Mouse (Mus musculus) frontal cortex, postnatal 36 days (tissue): Measurements from ENCODE around the gene Nptn.

Experiments
- DNase-seq, 2 experiments: peaks; one replicate each; pipeline ENCODE4 v3.0.0; 2022; ENCODE audit warnings: low spot score in 2 of 2

Nptn gene

DNA sequence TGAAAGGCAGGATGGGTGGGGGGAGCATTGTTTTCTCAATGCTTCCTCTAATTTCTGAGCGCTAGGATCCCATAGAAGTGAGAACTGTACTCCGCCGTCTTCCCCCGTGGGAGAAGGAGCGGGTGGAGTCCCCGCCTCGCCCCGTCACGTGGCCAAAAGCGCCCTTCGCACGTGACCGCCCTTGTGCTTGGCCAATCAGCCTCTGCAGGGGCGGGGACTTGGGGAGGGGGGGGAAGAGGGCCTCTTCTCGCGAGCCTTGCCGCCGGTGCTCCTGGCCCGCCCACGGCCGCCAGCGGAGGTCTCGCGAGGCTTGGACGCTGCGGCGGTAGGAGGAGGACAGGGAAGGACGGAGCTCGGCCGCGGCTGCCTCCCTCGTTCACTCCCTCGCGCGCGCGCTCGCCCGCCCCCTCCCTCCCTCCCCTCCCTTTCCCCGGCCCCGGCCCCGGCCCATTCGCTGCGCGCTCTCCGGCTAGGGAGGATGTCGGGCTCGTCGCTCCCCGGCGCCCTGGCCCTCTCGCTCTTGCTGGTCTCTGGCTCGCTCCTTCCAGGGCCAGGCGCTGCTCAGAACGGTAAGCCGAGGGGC is at the start of gene Nptn:
Gene Nptn, plus strand, starts transcription at position 283 of the 583 bp plus-strand sequence.
- peak; percentile 95 to 96 for DNase-seq

DNA sequence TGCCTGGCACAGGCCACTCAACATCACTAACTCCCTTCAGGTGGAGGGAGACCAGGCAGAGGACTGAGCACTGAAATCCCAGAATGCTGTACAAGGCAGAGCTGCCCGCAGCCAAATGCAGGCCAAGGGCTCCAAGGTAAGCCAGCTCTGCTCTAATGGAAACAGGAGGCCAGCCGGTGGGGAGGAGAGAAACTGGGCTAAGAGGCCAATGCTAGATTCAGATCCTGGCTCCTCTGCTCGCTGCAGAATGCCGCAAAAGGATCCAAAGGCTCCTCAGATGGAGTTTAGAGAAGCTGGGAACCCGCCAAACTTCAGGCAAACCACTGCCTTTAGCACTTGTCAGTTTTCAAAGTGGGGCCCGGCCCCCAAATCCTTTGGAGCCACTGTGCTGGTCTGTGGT is 48.7 kb upstream of the Nptn start:
- DNase-seq, result no peak

DNA sequence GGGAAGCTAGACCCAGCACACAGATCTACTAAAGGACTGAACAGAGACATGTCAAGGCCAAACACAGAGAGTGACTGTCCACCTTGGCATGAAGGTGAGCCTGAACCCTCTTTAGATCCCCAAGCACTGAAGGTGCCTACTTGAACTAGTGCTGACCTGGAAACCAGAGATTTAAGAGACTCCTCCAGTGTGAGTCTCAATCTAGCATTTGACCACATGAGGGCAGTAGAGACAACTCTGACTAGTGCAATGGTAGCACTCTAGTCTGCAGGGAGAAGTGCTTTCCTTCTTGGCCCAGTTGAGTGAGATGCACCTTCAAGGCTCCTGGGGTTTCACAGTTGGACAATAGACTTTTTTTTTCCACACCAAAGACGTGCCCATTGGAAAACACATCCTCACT is 47.3 kb upstream of the Nptn start:
- peak in 1 of 2 experiments; percentile 74 for DNase-seq

DNA sequence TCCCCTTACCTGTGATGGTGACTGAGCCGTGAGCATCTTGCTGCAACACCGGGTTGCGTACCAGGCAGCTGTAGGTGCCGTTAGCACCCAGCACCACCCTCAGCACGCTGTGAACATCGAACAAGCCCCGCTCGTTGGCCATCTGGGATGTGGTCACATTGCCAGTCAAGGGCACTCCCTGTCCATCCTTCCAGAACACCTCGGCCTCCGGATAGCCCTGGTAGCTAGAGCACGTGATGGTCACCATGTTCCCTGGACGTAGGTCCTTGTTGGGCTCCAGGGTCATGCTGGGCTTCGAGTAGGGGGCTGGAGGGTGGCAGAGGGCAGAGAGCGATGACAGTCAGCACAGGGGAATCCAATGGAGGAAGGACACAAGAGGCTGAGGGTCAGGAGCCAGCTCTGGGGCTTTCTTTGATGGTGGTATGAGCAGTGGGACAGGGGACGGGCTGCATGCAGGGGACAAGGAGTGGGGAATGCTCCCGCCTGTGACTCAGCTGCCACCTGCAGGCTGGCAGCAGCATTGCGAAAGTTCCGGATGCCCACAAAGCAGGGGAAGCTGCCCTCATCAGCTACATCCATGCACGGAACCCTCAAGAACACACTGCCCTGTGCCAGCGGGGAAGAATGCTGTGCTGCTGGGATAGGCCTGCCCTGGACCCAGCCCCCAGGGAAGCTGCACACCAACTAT is 46.4 kb upstream of the Nptn start:
- DNase-seq, result no peak

DNA sequence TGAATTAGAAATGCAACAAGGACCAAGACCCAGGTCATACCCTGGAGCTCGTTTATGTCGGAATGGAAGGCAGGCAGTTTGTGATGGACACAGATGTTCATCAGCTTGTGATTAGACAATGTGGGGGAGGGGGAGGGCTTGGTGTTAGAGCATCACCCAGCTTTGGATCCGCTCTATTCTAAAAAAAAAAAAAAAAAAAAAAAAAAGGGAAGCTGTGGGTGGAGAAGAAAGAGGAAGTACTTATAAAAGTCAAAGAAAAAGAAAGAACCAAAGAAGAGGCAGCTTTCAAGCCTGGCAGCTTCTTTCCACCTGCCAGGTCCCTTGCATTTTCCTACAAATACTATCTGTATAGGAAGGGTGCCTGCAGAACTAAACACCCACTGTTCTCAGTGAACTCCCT is 44.3 kb upstream of the Nptn start:
- DNase-seq, result no peak

DNA sequence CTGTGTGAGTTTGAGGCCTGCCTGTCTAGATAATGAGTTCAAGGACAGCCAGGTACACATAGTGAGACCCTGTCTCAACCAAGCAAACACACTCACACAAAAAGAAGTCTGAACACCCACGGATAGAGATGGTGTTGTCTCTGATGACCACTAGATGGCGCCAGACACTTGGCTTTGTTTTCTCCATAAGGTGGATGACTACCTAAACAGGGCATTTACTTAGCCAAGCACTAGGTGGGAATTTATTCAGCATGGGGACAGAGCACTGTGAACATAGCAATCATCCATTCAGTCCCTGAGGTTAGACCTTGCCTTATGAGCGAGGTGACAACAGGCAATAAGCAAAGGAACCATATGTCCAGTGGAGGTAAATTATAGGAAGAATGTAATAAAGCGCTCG is 42.2 kb upstream of the Nptn start:
- DNase-seq, result peak in 1 of 2 experiments; percentile 64

DNA sequence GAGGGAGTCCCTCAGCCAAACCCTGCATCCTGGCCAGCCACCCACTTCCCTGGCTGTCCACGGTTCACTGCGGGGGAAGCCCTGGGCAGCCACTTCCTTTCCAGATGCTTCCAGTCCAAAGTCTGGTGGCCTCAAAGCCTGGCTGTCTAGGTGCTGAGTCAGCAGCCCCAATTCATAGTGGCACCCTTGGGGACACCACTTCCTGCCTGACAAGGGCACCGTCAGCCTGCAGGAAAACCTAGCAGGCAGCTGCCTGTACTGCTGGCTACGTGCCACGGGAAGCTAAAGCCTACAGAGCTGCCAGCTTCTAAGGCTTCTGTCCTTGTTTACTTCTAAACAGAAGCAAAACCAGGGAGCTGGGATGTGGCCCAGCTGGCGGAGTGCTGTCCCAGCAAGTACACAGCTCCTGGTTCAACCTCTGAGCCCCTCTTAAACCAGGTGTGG is 40.1 kb upstream of the Nptn start:
- peak; percentile 63 to 69 for DNase-seq

DNA sequence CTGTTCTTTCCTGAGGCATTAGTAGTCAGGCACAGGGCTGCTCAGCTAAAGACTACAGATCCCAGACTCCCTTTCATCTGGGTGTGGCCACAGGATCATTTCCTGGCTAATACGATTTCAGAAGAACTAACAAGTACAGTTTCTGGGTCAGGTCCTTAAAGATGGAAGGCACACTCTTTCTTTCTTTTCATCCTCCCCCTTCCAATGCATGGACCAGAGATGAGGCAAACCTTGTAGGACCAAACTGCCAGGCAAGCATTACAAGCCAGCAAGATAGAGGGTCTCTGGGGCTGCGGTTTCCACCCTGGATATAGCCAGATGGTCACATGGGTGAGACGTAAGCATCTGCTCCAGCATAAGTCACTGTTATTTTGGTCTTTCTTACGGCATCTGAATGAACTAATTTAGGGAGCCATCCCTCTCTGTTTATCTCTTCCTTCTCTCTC is 37.1 kb upstream of the Nptn start:
- DNase-seq, result peak; percentile 50 to 70

DNA sequence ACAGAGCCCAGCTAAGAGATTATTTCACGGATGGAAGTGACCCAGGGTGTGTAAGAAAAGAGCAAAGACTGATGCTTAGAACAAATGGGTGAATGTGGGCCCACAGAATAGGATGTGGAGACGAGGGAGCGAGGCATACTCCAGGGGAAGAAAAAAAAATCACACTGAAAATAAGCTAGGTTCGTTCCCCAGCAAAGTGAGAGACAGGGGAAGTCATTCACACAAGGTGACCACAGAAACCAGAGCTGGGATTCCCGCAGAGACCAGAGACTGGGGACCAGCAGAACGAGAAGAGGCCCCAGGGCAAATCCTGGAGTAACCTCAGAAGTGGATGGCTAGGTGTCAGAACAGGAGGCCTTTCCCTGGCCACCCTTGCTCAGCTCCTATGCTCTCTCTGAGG is 36.6 kb upstream of the Nptn start:
- no peak for DNase-seq

DNA sequence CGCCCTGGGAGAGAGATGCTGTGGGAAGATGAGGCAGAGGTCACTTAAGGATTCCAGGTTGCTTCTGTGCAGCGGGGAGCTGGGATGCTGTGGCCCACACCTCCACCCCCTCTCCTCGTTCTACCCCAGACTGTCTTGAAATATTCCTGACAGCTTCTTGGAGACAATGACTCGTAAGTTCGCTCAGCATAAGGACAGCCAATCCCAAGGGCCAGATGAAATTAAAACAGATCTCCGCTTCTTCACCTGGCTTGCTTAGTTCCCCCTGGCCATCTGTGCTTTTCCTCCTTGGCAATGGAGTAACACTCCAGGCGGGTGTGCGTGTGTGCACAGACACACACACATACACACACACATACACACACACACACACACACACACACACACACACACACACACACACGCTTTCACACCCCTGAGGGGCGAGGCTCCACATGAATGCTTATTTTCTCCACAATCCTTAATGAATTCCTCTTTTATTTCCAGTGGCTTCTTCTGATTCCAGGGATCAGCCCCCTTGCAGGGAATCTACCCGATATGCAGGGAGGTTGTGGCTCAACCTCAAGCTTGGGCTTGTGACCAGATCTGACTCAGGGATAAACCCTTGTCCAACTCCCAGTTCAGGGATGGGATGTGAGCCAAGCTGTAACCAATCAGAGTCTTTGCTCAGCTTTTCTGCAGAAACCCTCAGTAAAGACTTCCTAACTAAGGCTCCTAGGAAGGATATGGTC is 35.2 kb upstream of the Nptn start:
- peak; percentile 51 to 73 for DNase-seq

DNA sequence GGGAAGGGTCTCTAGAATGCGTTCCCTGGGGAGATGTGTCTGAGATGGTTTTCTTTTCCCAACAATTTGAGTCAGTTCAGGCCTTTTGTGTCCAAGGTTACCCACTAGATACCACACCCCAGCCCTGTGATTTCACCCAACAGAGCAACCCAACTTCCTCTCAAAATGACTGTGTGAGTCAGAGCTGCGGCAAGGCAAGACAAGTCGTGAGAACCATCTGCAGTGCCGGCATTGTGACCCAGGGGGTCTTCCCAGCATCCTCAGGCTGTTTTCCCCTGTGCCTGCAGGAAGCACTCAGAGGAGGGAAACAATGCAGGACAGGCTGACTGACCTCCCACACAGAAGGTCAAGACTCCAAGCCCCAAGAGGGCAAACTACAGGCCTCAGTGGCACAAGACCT is 33.1 kb upstream of the Nptn start:
- DNase-seq, result no peak

DNA sequence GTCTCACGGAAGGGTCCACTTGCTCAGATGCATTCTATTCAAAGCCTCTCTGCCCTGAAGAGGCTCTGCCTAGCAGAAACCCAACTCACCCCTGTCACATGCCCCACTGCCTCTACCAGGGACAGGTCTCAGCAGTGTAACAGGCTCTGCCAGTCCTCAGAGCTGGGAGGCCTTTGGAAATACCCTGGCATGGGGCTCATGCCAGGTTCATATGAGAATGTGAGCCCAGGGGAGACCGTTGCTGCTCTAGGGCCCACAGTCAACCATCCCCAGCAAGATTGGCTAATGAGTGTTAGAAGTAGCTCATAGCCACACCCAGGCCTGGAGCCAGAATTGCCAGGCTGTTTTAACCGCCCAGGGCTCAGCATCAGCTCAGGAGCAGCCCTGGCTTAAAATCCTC is 32.3 kb upstream of the Nptn start:
- no peak for DNase-seq

DNA sequence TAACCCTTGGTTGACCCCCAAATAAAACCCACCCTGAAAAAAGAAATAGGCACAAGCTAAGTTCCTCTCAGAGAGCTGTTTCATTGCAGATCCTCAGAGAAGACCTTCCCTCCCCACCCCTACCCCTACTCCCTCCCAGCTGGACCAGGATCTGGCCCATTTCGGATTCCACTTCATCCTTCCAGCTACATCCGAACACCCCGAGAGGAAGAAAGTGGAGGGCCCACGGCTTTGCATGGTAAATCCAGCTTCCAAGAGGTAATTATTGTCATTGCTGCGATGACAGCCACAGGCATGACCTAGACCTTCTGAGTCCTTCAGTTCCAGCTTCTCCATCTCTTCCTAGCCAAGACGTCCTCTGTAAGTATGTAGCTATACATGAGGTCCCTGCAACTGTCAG is 31.1 kb upstream of the Nptn start:
- no peak for DNase-seq

DNA sequence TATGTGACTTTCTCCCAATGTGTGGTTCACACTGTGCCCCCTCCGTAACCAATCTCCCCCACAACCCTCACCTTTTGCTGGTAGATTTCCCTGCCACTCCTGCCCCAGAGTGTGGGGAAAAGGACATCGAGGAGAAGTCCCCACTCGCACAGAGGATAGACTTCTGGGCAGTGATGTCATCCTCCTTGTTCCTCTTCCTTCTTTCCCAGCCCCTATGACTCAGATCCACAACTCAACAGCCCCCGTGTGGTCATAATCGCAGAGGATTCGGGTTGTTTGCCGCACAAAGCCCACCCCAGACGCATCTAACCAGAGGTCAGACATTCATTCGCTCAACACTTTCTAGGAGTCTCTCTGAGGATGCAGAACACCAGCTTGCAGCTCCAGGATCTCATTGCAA is 30.0 kb upstream of the Nptn start:
- DNase-seq, result no peak

DNA sequence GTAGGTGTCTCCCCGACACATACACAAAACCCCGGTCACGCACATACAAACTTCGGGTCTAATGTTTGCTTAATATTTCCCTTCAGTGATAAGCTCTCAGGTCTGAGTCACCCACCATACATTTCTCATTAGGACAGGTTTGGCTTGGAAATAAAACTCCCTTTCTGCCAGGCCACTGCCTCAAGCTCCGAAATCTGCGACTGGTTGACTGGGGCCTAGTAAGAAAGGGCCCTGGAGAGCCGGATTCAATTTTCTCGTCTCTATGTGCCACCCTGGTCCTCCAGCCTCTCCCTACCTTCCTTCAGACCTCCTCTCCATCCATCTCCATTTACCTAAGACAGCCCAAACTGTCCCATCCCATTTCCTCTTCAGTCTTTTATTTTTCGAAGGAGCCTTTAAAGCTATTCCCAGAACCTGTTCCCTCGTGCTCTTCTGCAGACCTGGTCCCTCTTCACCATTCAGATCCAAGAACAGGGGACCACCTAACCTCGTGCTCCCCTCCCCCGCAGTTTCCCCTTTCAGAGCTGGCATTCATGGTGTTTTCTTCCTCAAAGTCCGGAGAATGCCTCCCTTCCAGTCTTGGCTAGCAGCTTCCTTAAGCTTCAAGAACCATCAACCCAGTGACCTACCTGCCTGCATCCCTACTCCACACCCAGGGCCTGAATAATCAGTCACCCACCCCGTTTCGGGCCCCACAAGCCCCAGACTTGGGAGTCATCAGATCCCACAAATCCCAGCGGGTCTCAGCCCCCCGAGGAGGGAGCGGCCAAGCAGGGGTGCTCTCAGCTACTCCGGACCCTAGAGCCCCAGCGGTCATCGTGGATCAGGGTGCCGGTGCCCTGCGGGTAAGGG is 27.8 kb upstream of the Nptn start:
- peak; percentile 28 to 43 for DNase-seq

DNA sequence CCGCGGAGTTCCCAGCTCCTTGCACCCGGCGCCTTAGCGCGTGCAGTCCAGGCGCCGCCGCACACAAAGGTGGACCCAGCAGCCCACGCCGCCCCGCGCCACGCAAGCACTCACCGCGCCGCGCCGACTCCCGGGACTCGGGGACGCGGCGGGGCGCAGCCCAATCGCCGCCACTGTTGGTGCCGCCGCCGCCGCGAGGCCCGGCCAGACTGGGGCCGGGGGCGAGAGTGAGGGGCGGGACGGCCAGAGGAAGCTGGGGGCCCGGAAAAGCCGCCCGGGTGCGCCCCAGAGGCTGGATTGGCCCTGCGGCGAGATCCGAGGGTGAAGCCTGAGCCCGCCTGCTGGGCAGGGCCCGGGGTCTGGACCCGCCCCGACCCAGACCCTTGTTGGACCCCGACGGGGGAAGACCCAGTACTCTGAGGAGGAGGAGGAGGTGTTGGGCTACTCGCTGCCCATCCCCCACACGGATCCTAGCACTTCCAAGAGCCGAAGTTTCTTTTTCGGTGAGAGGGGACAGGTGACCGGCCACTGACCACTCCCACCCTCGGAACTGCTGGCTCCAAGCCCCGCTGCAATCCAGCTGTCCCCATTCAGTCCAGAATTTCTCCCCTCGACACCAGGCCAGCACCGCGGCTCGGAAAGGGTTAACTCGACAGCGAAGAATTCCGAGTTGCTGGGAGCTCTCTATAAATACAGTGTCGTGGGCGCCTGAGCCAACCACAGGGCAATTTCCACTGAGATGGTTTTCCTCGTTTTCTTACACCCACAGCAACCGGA is 26.9 kb upstream of the Nptn start, which contains the start of gene Cd276:
Gene Cd276, minus strand, starts transcription at position 530 of the 777 bp plus-strand sequence.
- peak; percentile 78 to 86 for DNase-seq

DNA sequence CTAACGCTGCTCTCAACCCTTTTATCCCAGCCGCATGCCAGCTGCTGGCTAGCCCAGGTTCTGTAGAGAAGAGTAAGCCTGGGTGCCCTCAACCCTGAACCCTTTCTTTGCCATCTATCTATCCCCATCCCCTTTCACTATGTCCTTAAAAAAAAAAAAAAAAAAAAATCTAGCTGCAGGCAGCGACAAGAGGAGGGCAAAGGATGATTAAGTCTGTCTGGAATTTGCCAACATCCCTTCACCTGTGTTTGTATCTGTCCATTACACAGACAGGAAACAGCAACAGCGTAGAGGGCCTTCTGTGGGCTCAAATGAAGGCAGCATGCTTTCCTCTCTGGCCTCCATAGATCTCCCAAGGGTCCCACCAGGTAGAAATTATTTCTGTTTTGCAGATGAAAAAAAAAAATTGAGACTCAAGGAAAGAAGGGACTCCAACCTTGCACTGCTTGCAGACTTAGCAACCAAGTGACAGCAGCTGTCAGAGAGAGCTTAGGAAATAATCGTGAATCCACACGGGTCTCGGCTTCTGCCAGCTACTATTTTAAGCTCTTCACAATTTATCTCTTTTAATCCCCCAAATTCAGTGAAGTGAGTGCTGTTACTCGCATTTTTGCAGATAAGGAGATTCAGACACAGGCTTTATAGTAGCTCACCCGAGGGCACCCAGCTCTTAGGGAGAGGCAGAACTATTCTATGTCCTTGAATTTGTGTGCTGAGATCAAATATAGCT is 26.2 kb upstream of the Nptn start:
- no peak for DNase-seq

DNA sequence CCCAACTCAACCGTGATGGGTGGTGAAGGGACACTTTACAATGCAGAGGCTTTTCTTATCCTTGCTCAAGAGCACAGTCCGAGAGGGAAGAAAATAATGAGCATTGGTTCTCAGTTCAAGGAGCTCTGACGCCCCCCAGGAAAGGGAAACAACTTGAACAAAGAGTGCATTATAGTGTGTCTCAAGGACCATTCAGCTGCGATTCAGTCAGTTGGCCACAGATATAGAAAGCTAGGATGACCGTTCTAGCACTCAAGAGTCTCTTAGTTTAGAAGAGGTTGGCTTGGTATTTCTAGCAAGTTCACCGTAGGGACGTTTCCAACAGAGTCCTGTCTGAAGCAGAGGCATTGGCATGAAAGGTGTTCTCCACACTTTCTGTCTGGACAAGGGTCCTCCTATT is 25.4 kb upstream of the Nptn start:
- no peak for DNase-seq

DNA sequence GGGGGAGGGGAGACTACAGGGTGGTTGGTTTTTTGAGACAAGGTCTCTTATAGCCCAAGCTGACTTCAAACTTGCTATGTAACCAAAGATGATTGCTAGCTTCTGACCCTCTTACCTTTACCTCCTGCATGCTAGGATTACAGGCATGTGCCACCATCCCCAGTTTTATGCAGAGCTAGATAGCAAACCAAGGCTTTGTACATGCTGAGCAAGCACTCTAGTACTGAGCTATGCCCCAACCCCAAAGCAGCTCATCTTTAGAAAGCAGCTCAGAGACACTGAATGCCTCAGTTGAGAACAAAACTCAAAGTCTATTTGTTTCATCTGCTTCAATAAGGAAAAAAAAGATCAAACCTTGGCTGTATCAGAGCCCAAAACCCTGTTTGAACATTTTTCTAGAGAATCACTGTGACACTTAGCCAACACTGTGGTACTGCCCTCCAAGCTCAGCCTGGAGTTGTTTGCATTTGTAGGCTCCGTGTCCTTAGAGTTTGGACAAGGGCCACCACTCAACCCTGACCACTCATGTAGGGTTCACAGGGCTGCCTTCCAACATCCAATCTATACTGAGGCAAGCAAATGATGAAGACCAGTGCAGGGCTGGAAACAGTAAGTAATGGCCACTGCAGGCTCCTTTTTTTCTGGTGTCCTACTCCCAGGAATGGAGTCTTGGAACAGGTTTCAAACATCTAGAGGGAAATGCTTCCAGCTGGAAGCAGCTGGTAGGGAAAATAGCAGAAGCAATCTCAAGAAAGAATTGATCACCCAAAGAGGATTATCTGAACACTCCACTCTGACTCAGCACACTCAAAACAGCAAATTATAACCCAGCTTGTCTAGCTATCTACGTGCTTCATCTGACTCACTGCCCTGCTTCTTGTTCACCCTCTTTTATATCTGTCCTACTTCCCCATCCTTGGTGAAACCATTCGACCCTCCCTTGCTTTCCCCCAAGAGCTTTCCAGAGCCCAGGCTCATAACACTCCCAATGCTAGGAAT is 24.3 kb upstream of the Nptn start:
- DNase-seq, result no peak
